Mouse (Mus musculus) megakaryocyte, embryonic 14.5 days (primary cell): ENCODE data around the gene Doxl2.

Experiments used
- FLI1 ChIP-seq: IDR thresholded peaks from 2 replicates; pipeline ENCODE4 v1.6.1; 2012; ENCODE audit warnings: low read length, inconsistent platforms, mixed read lengths
- GATA1 ChIP-seq: IDR thresholded peaks from 3 replicates; pipeline ENCODE4 v1.6.1; 2012; ENCODE audit warnings: mixed read lengths, low read length, inconsistent platforms, borderline replicate concordance

- TF ChIP-seq GATA1: no peak
- TF ChIP-seq FLI1: no peak
Observed at GRCm38 (mm10) chr6:49013458-49013857, 38.7 kb downstream of the Doxl2 start.
